Mouse (Mus musculus): ENCODE measurements around the gene Vwa7.
"Not testable (repeated sequence)": the region's sequence is repeated elsewhere in the genome, so short reads cannot be mapped to it uniquely, and the experiment has no call there.

Vwa7 gene

GRCm38 (mm10) chr17:35021842-35022477 is 5.6 kb downstream of the Vwa7 start:
- no peak for DNase-seq (ENCODE audit: low spot score in 2 of 2)

- DNase-seq (ENCODE audit: low spot score in 2 of 2): no peak
These were observed 6.2 kb downstream of the Vwa7 start for GRCm38 (mm10) chr17:35022541-35023060.

- DNase-seq (ENCODE audit: low spot score in 2 of 2): no peak
These were observed 6.8 kb downstream of the Vwa7 start for GRCm38 (mm10) chr17:35023221-35023620.

- no peak for DNase-seq (ENCODE audit: low spot score in 2 of 2)
These were observed 7.4 kb downstream of the Vwa7 start for GRCm38 (mm10) chr17:35023756-35024155.

- DNase-seq (ENCODE audit: low spot score in 2 of 2): no peak
These were observed 7.9 kb downstream of the Vwa7 start for GRCm38 (mm10) chr17:35024261-35024660.

GRCm38 (mm10) chr17:35024691-35025488 is 8.5 kb downstream of the Vwa7 start:
- DNase-seq (ENCODE audit: low spot score in 2 of 2): no peak

- no peak for DNase-seq (ENCODE audit: low spot score in 2 of 2)
These were observed 9.8 kb downstream of the Vwa7 start for GRCm38 (mm10) chr17:35026206-35026605.

- no peak for DNase-seq (ENCODE audit: low spot score in 2 of 2)
These were observed 11.1 kb downstream of the Vwa7 start, which contains the start of gene Sapcd1 for GRCm38 (mm10) chr17:35027277-35028068. Gene Sapcd1 (minus strand): TSS chr17:35028016.

GRCm38 (mm10) chr17:35028315-35028714 is 11.9 kb downstream of the Vwa7 start:
- DNase-seq (ENCODE audit: low spot score in 2 of 2): no peak

GRCm38 (mm10) chr17:35029691-35030532 is 13.5 kb downstream of the Vwa7 start:
- no peak for DNase-seq (ENCODE audit: low spot score in 2 of 2)

- DNase-seq (ENCODE audit: low spot score in 2 of 2): no peak
These were observed 14.9 kb downstream of the Vwa7 start for GRCm38 (mm10) chr17:35031272-35031671.

GRCm38 (mm10) chr17:35031880-35032279 is 15.5 kb downstream of the Vwa7 start:
- DNase-seq (ENCODE audit: low spot score in 2 of 2): no peak

GRCm38 (mm10) chr17:35032323-35032870 is 16.0 kb downstream of the Vwa7 start:
- no peak for DNase-seq (ENCODE audit: low spot score in 2 of 2)

- DNase-seq (ENCODE audit: low spot score in 2 of 2): not testable (repeated sequence)
These were observed 17.3 kb downstream of the Vwa7 start for GRCm38 (mm10) chr17:35033703-35034102.

- DNase-seq (ENCODE audit: low spot score in 2 of 2): no peak
These were observed 18.5 kb downstream of the Vwa7 start for GRCm38 (mm10) chr17:35034896-35035295.

- peak; percentile 54 to 56 for DNase-seq (ENCODE audit: low spot score in 2 of 2)
These were observed 22.9 kb downstream of the Vwa7 start for GRCm38 (mm10) chr17:35039121-35039873.

GRCm38 (mm10) chr17:35043794-35044193 is 27.4 kb downstream of the Vwa7 start:
- no peak for DNase-seq (ENCODE audit: low spot score in 2 of 2)

- DNase-seq (ENCODE audit: low spot score in 2 of 2): no peak
These were observed 28.8 kb downstream of the Vwa7 start for GRCm38 (mm10) chr17:35044904-35045806.
